Mouse (Mus musculus) urinary bladder, adult 18-20 months (tissue): ENCODE measurements around the gene Mynn.
"Not testable (repeated sequence)": the region's sequence is repeated elsewhere in the genome, so short reads cannot be mapped to it uniquely, and the experiment has no call there.

Experiments
- DNase-seq, 2 experiments: peaks; one replicate each; pipeline ENCODE4 v3.0.0; 2022; ENCODE audit warnings: low spot score in 2 of 2, mixed read lengths in 2 of 2

The Mynn gene

GRCm38 (mm10) chr3:30602065-30602739 lies at the start of gene Mynn:
TSS of gene Mynn (plus strand) at chr3:30602065.
- peak; percentile 94 to 99 for DNase-seq

GRCm38 (mm10) chr3:30553741-30554140 lies 48.1 kb upstream of the Mynn start:
- no peak for DNase-seq

- no peak for DNase-seq
Observed at GRCm38 (mm10) chr3:30560677-30561314, 41.1 kb upstream of the Mynn start.

GRCm38 (mm10) chr3:30566333-30566732 lies 35.5 kb upstream of the Mynn start:
- not testable (repeated sequence) for DNase-seq

GRCm38 (mm10) chr3:30573549-30573948 lies 28.3 kb upstream of the Mynn start:
- no peak for DNase-seq

- DNase-seq: no peak
Observed at GRCm38 (mm10) chr3:30588865-30589264, 13.0 kb upstream of the Mynn start.

GRCm38 (mm10) chr3:30592418-30592853 lies 9.4 kb upstream of the Mynn start:
- no peak for DNase-seq

GRCm38 (mm10) chr3:30593719-30594485 lies 8.0 kb upstream of the Mynn start:
- no peak for DNase-seq

- DNase-seq: peak in 1 of 2 experiments; percentile 39
Observed at GRCm38 (mm10) chr3:30595111-30595832, 6.6 kb upstream of the Mynn start.

GRCm38 (mm10) chr3:30597271-30597670 lies 4.6 kb upstream of the Mynn start:
- DNase-seq: no peak

- DNase-seq: peak in 1 of 2 experiments; percentile 20
Observed at GRCm38 (mm10) chr3:30599711-30600545, 1.9 kb upstream of the Mynn start, which contains the start of gene Actrt3. TSS of gene Actrt3 (minus strand) at chr3:30599939.

- DNase-seq: peak; percentile 11 to 43
Observed at GRCm38 (mm10) chr3:30600717-30601116, 1.1 kb upstream of the Mynn start.

- DNase-seq: peak; percentile 67 to 77
Observed at GRCm38 (mm10) chr3:30601175-30601574, 690 bp upstream of the Mynn start.

- DNase-seq: no peak
Observed at GRCm38 (mm10) chr3:30601610-30602064, 228 bp upstream of the Mynn start.

GRCm38 (mm10) chr3:30602740-30603098 lies 854 bp downstream of the Mynn start:
- peak in 1 of 2 experiments; percentile 43 for DNase-seq

- no peak for DNase-seq
Observed at GRCm38 (mm10) chr3:30603256-30603655, 1.4 kb downstream of the Mynn start.

- DNase-seq: no peak
Observed at GRCm38 (mm10) chr3:30608999-30609398, 7.1 kb downstream of the Mynn start.

GRCm38 (mm10) chr3:30610930-30611329 lies 9.1 kb downstream of the Mynn start:
- DNase-seq: no peak

- no peak for DNase-seq
Observed at GRCm38 (mm10) chr3:30620132-30620531, 18.3 kb downstream of the Mynn start.

GRCm38 (mm10) chr3:30633681-30634080 lies 31.8 kb downstream of the Mynn start:
- DNase-seq: no peak

- no peak for DNase-seq
Observed at GRCm38 (mm10) chr3:30635629-30636028, 33.8 kb downstream of the Mynn start.
